Mouse (Mus musculus) C2C12 (cell line): ENCODE data around the gene Sema3b.

Experiments
- CTCF ChIP-seq: IDR thresholded peaks from one replicate; pipeline ENCODE4 v1.5.1; 2011; ENCODE audit not compliant: control insufficient read depth, insufficient read depth, insufficient read length
- USF1 ChIP-seq: IDR thresholded peaks from one replicate; pipeline ENCODE4 v1.6.1; 2011; ENCODE audit warnings: low read depth, mild to moderate bottlenecking, control low read depth, moderate library complexity

- TF ChIP-seq CTCF: no peak
- no peak for TF ChIP-seq USF1
Observed at GRCm38 (mm10) chr9:107549297-107550074, 59.5 kb downstream of the Sema3b start.
